Mouse (Mus musculus) retina, adult 2 months (tissue): ENCODE measurements around the gene Tmem237.

Experiments
- DNase-seq: peaks from one replicate; pipeline ENCODE4 v3.0.0-alpha.2; 2012; ENCODE audit warnings: low read depth, low spot score

Gene Tmem237

GRCm38 (mm10) chr1:59101020-59101419, 19.2 kb downstream of the Tmem237 start:
- DNase-seq, result no peak

- DNase-seq, result no peak
These were observed 25.5 kb downstream of the Tmem237 start, which contains the start of gene C2cd6 for GRCm38 (mm10) chr1:59094705-59095104. Gene C2cd6 (minus strand): TSS chr1:59094900.

GRCm38 (mm10) chr1:59070867-59071266, 49.3 kb downstream of the Tmem237 start:
- DNase-seq, result no peak

- no peak for DNase-seq
These were observed 52.2 kb downstream of the Tmem237 start for GRCm38 (mm10) chr1:59067976-59068375.

GRCm38 (mm10) chr1:59063697-59064096, 56.5 kb downstream of the Tmem237 start:
- no peak for DNase-seq

GRCm38 (mm10) chr1:59056955-59057354, 63.3 kb downstream of the Tmem237 start:
- no peak for DNase-seq

- no peak for DNase-seq
These were observed 68.9 kb downstream of the Tmem237 start for GRCm38 (mm10) chr1:59051306-59051705.
